8 mouse cellular contexts compared by ENCODE assay signal in genomic region chr6:66361130-66361529, GRCm38 (mm10).
DNase-seq lines count a peak whose midpoint lies in the region; ATAC-seq and TF ChIP-seq lines count a peak whose summit lies in the region.

No protein-coding gene starts in this region.

- H3K36me3 ChIP-seq in kidney, adult 2 months (ENCODE audit: control insufficient read depth, insufficient read depth, low read length): no peaks in the 10 kb centered on the region
- H3K36me3 ChIP-seq in thymus, adult 2 months (ENCODE audit: control insufficient read depth, insufficient read depth, low read length): no peaks in the 10 kb centered on the region

- peak; percentile 64 for DNase-seq in kidney, postnatal 10 days
- no peak for DNase-seq in kidney, adult 2 months
- peak; percentile 5 to 7 for DNase-seq in cerebellum, adult 18-20 months
- DNase-seq in heart, postnatal 4 days: peak; percentile 33
- DNase-seq in thymus, adult 2 months: no peak
- DNase-seq in lung, postnatal 25 days (ENCODE audit: low spot score): no peak

- TF ChIP-seq CTCF in kidney, adult 2 months (conservative IDR thresholded peaks at IDR 0.05; ENCODE audit: insufficient read depth, insufficient read length, low read depth, low read length): no peak
- TF ChIP-seq CTCF in embryonic fibroblast, embryonic 13.5 days (IDR thresholded peaks at IDR 0.05; ENCODE audit: borderline replicate concordance, insufficient read depth, low read length): no peak
- no peak for TF ChIP-seq CTCF in thymus, adult 2 months (IDR thresholded peaks at IDR 0.05; ENCODE audit: borderline replicate concordance, control insufficient read depth, extremely low read depth, insufficient read depth, low read length, poor library complexity)

- WGBS in kidney, adult 2 months: 56% methylated on average over 3 of the region's 3 CpGs
- 87% methylated on average over 3 of the region's 3 CpGs for WGBS in thymus, adult 2 months

- H3K4me1 ChIP-seq in kidney, adult 2 months (ENCODE audit: control insufficient read depth, insufficient read depth, low read length): no peaks in the 10 kb centered on the region
- peaks cover 6% of the 10 kb centered on the region for H3K4me1 ChIP-seq in embryonic fibroblast, embryonic 13.5 days (ENCODE audit: control insufficient read depth, insufficient read depth, low read length)
- no peaks in the 10 kb centered on the region for H3K4me1 ChIP-seq in thymus, adult 2 months (replicated peaks; ENCODE audit: control insufficient read depth, insufficient read depth, low read length)

- H3K27me3 ChIP-seq in kidney, adult 2 months (replicated peaks; ENCODE audit: control insufficient read depth, insufficient read depth, low read length): no peaks in the 10 kb centered on the region
- no peaks in the 10 kb centered on the region for H3K27me3 ChIP-seq in thymus, adult 2 months (ENCODE audit: control insufficient read depth, insufficient read depth, low read length)

- no peak for ATAC-seq in megakaryocyte-erythroid progenitor cell, adult 5-6 weeks (replicated peaks; ENCODE audit: low FRiP score, low TSS enrichment, poor library complexity, severe bottlenecking)

- no peak overlapping the region for H3K4me3 ChIP-seq in kidney, adult 2 months (ENCODE audit: insufficient read depth, low read depth, low read length)
- no peak overlapping the region for H3K4me3 ChIP-seq in embryonic fibroblast, embryonic 13.5 days (ENCODE audit: insufficient read depth, low read length)
- H3K4me3 ChIP-seq in thymus, adult 2 months (ENCODE audit: control insufficient read depth, insufficient read depth, low read length): no peak overlapping the region

- no peak for TF ChIP-seq POLR2A in kidney, adult 2 months (IDR thresholded peaks at IDR 0.05; ENCODE audit: low read depth, low read length)
- no peak for TF ChIP-seq POLR2A in embryonic fibroblast, embryonic 13.5 days (IDR thresholded peaks at IDR 0.05; ENCODE audit: low read depth, low read length)
- TF ChIP-seq POLR2A in thymus, adult 2 months (IDR thresholded peaks at IDR 0.05; ENCODE audit: control insufficient read depth, extremely low read depth, insufficient read depth, low read length, poor library complexity): no peak

- no peak overlapping the region for H3K27ac ChIP-seq in kidney, adult 2 months (ENCODE audit: insufficient read depth, low read depth, low read length)
- peak overlapping the region; percentile 50; the same call in 1 of the 2 replicates for H3K27ac ChIP-seq in embryonic fibroblast, embryonic 13.5 days (ENCODE audit: insufficient read depth, low read length)
- no peak overlapping the region for H3K27ac ChIP-seq in thymus, adult 2 months (ENCODE audit: control insufficient read depth, insufficient read depth, low read length)

Comparison
In these comparisons a context has a peak if more than half of its experiments do, and no peak if none do; other contexts are left out.
1. DNase-seq: peak in kidney, postnatal 10 days (single experiment), cerebellum, adult 18-20 months (2 of 2) and heart, postnatal 4 days (single experiment); none in kidney, adult 2 months (single experiment), thymus, adult 2 months (single experiment) and lung, postnatal 25 days (single experiment).